Mouse (Mus musculus): ENCODE measurements at regions not wholly inside any gene's neighbourhood (a gene's known extent, or its start where the extent isn't known, plus 50 kb on each side); places are given as distances from the start of the nearest gene placed in this dataset.

DNA sequence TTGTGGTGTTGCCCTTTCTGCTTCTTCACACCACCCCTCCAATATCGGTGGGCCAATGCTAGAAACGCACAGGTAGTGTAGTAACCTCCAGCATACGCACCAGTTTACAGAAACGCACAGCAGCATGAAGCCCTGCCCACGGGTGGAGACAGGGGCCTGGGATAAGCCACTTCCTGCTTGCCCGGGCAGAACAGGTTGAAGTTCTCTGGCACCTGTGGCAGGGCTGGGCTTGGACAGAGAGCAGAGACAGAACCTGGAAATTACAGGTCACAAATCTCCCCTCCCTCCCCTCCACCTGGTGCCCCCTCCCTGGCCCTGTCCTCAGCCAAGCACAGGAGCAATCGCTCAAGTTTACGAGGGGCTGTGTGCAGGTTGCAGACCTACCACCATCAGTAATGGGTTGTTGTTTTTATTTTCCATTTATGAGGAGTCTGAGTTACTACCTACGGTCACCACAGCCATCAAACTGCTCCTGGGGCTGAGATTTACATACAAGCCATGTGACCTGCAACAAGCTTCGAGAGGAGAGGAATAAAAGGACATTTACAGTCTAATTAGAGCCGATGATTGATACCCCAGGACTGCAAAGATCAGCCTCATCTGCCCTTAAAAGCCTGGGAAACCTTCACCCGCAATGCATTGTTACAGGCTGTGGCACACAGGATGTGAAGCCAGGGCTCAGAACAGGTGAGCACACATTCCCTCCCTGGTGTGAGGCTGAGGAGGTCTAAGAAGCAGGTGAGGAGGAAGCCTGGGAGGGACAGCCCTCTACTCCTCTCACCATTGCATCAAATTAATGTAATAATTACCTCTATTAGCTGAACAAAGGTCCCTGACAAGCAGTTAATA lies 93.2 kb downstream of the Gm826 start:
- TF ChIP-seq CTCF (IDR thresholded peaks at IDR 0.05 in 2 of 3, conservative IDR thresholded peaks at IDR 0.05 in 1 of 3; ENCODE audit: control insufficient read depth in 1 of 3, insufficient read depth in 1 of 3, low read depth in 2 of 3, low read length in 3 of 3, poor library complexity in 1 of 3, severe bottlenecking in 1 of 3) (no peak), JUND (IDR thresholded peaks at IDR 0.05; ENCODE audit: low read depth, low read length) (no peak), ZNF384 (IDR thresholded peaks at IDR 0.05; ENCODE audit: low read depth, low read length) (no peak), RCOR1 (IDR thresholded peaks at IDR 0.05; ENCODE audit: low read depth, low read length) (no peak), MAFK (IDR thresholded peaks at IDR 0.05; ENCODE audit: borderline replicate concordance, low read depth, low read length) (no peak), ZMIZ1 (IDR thresholded peaks at IDR 0.05; ENCODE audit: low read depth, low read length) (no peak), POLR2A (IDR thresholded peaks at IDR 0.05; ENCODE audit: control insufficient read depth in 1 of 2, insufficient read depth in 1 of 2, low read depth in 1 of 2, low read length in 2 of 2, poor library complexity in 1 of 2) (no peak), EP300 (IDR thresholded peaks at IDR 0.05; ENCODE audit: low read depth in 1 of 2, low read length in 2 of 2) (no peak), MAZ (IDR thresholded peaks at IDR 0.05; ENCODE audit: low read depth, low read length) (no peak), SMC3 (IDR thresholded peaks at IDR 0.05; ENCODE audit: low read depth, low read length) (no peak)

Data from MEL (cell line).